Mouse (Mus musculus): ENCODE results near the gene Crat. TPM values are rescaled to one million over a fixed set of nuclear protein-coding genes. Genes with fewer than 3 reads are reported as not detected.

The Crat gene
- polyA plus RNA-seq, 1 experiment from 2014 or later = 24.3 TPM

DNA sequence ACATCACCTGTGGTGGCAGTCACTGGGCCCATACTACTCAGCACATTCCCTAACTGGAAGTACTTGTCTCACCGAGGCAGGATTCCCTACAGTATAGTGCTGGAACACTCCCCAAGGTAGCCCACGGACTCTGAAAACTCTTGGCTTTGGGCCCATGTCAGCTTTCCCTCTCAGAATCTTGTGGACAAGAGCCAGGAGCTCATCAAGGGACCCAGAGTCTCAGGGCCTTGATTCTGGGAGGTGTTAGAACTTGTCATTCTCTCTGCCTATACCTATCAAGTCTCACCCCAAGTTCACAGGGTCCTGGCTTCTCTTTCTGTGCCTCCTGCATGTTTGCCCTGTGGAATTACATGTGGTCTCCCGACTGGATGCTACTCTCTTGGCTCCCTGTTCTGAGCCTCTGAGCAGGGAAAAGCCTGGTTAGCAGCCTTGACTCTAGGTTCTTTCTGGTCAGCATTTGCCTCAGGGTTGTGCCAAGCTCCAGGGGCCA, 24.6 kb upstream of the Crat start:
- Histone ChIP-seq H3K27ac (replicated peaks) (peak overlapping the region; percentile 82), H3K4me1 (replicated peaks) (peaks cover 57% of the 10 kb centered on the region), H3K36me3 (replicated peaks) (peaks cover 97% of the 10 kb centered on the region), H3K9me3 (replicated peaks) (no peaks in the 10 kb centered on the region), H3K27me3 (no peaks in the 10 kb centered on the region), H3K4me2 (no peak overlapping the region), H3K4me3 (replicated peaks) (no peak overlapping the region), H3K9ac (no peak overlapping the region)
- no peak for ATAC-seq (ENCODE audit: insufficient read depth)
- 63% methylated on average over 3 of the region's 3 CpGs for WGBS (ENCODE audit: insufficient replicate concordance)

DNA sequence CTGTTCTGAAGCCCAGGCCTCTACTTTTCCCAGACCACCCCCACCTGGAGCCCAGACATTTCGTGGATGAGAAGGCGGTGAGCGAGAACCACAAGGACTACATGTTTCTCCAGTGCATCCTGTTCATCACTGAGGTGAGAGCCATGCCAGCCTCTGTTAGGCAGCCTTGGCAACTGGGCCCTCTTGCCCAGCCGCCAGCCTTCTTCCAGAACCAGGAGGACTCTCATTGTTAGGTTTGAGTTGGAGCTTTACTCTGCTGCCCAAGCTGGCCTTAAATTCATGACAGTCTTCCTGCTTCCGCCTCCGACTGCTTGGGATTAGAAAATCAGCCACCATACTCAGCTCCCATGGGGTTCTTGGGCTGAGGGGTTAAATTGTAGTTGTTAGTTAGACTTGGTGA, 24.0 kb upstream of the Crat start:
- H3K36me3 ChIP-seq (replicated peaks) = peaks cover 97% of the 10 kb centered on the region
- peaks cover 58% of the 10 kb centered on the region for H3K4me1 ChIP-seq (replicated peaks)
- no peak overlapping the region for H3K4me3 ChIP-seq (replicated peaks)
- no peak overlapping the region for H3K4me2 ChIP-seq
- 87% methylated on average over 6 of the region's 6 CpGs for WGBS (ENCODE audit: insufficient replicate concordance)
- no peaks in the 10 kb centered on the region for H3K27me3 ChIP-seq
- H3K9me3 ChIP-seq (replicated peaks) = no peaks in the 10 kb centered on the region
- no peak for ATAC-seq (ENCODE audit: insufficient read depth)
- peak overlapping the region; percentile 82; the same call in 1 of the 2 replicates for H3K27ac ChIP-seq (replicated peaks)
- no peak overlapping the region for H3K9ac ChIP-seq

DNA sequence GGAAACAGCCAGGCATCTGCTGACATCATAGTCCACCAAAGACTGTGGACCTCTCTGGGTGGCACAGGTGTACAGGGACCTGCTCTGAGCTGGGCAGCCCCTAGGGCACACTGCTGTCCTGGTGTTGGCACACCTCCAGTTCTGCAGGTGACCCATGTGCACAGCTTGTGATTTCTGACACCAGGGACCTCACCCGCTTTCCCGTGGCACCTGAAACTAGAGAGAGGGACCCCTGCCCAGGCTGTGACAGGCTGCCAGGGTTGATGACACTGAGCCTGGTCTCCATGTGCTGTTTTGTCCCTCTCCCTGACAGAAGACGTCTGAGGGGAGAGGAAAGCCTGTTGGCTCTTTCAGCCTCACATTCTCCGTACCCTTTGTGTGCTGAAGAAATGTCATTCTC, 22.2 kb upstream of the Crat start:
- H3K9me3 ChIP-seq (replicated peaks) = no peaks in the 10 kb centered on the region
- H3K27ac ChIP-seq (replicated peaks) = no peak overlapping the region
- no peak overlapping the region for H3K4me3 ChIP-seq (replicated peaks)
- 91% methylated on average over 4 of the region's 4 CpGs for WGBS (ENCODE audit: insufficient replicate concordance)
- no peak for ATAC-seq (ENCODE audit: insufficient read depth)
- H3K27me3 ChIP-seq = no peaks in the 10 kb centered on the region
- H3K36me3 ChIP-seq (replicated peaks) = peaks cover 97% of the 10 kb centered on the region
- H3K4me1 ChIP-seq (replicated peaks) = peaks cover 57% of the 10 kb centered on the region
- no peak overlapping the region for H3K4me2 ChIP-seq
- H3K9ac ChIP-seq = no peak overlapping the region

DNA sequence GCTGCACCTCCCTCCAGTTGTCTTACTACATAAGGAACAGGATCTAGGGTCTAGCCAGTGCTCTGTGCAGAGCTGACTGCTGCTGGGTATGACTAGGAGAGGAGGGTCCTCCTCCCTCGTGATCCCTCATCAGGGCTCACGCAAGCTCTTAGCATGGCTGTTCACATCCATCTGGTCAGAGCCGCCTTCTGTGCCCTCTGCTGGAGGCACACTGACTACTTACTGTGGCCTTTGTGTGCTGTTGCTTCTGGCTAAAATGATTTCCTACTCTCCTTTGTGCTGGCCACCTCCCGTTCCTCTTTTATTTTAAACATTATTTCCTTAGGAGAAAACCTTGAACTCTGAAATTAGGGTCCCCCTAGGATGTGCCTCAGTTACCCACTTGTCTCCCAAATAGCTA, 21.2 kb upstream of the Crat start:
- no peak overlapping the region for H3K4me3 ChIP-seq (replicated peaks)
- WGBS (ENCODE audit: insufficient replicate concordance) = 89% methylated on average over 4 of the region's 4 CpGs
- H3K9me3 ChIP-seq (replicated peaks) = no peaks in the 10 kb centered on the region
- no peak for ATAC-seq (ENCODE audit: insufficient read depth)
- no peak overlapping the region for H3K27ac ChIP-seq (replicated peaks)
- H3K4me1 ChIP-seq (replicated peaks) = peaks cover 48% of the 10 kb centered on the region
- no peak overlapping the region for H3K4me2 ChIP-seq
- H3K9ac ChIP-seq = no peak overlapping the region
- no peaks in the 10 kb centered on the region for H3K27me3 ChIP-seq
- H3K36me3 ChIP-seq (replicated peaks) = peaks cover 97% of the 10 kb centered on the region

DNA sequence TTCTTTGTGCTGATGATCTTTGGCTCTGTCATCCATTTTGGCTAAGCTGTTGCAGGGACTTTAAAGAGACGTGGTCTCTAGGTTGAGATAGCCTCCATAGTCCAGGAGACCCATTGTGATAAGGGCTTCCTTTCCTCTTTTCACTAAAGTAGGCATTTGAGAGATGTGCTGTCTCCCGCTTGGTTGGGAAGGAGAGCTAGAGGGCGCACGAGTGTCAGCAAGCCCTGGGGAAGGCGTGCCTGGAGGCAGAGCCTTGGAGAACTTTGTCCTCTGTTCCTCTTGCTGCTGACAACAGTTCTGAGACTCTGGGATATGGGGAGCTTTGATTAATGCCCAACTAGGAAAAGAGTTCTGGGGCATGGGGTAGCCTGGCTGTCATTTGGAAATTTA, 20.5 kb upstream of the Crat start:
- Histone ChIP-seq H3K27ac (replicated peaks) (no peak overlapping the region), H3K36me3 (replicated peaks) (peaks cover 97% of the 10 kb centered on the region), H3K9ac (no peak overlapping the region), H3K9me3 (replicated peaks) (no peaks in the 10 kb centered on the region), H3K4me2 (peak overlapping the region; percentile 38; the same call in 1 of the 2 replicates), H3K4me1 (replicated peaks) (peaks cover 42% of the 10 kb centered on the region), H3K4me3 (replicated peaks) (no peak overlapping the region), H3K27me3 (no peaks in the 10 kb centered on the region)
- no peak for ATAC-seq (ENCODE audit: insufficient read depth)
- 69% methylated on average over 5 of the region's 5 CpGs for WGBS (ENCODE audit: insufficient replicate concordance)

DNA sequence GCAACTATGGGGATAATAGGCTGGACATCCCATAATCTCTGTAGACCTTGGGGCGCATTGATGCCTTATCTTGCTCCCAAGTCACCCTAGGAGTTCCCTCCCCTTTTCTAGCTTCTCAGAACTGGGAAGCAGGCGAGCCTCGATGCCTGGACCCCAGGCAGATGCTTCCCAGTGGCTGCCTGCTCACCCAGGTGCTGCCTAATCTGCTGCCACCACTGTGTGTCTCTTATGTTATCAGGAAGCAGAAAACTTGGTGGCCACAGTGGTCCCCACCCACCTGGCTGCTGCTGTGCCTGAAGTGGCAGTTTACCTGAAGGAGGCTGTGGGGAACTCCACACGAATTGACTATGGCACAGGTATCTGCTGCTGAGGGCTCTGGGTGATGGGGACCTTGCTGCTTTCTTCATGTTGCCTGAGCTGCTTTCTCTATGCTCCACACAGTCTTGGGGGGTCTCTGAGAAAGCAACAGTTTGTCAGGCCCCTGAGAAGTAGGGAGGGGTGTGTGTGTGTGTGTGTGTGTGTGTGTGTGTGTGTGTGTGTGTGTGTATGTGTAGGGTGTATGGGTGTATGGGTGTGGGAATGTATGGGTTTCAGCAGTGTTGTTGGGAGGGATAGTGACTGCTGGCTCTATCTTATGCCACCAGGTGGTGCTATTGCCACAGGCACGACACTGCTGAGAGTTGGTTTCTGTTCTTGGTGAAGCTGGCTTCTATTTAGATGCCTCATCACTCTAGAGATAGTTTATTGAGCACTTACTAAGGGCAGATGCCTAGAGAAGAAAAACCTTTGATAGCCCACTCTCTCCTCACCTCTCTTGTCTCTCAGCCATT, 19.9 kb upstream of the Crat start:
- 16% methylated on average over 5 of the region's 5 CpGs for WGBS (ENCODE audit: insufficient replicate concordance)
- H3K9ac ChIP-seq = no peak overlapping the region; the same call in 1 of the 2 replicates
- peak; percentile 62 for ATAC-seq (ENCODE audit: insufficient read depth)
- H3K9me3 ChIP-seq (replicated peaks) = no peaks in the 10 kb centered on the region
- H3K36me3 ChIP-seq (replicated peaks) = peaks cover 98% of the 10 kb centered on the region
- peak overlapping the region; percentile 71 for H3K27ac ChIP-seq (replicated peaks)
- H3K4me1 ChIP-seq (replicated peaks) = peaks cover 36% of the 10 kb centered on the region
- H3K4me3 ChIP-seq (replicated peaks) = no peak overlapping the region
- H3K27me3 ChIP-seq = no peaks in the 10 kb centered on the region
- H3K4me2 ChIP-seq = peak overlapping the region; percentile 38

DNA sequence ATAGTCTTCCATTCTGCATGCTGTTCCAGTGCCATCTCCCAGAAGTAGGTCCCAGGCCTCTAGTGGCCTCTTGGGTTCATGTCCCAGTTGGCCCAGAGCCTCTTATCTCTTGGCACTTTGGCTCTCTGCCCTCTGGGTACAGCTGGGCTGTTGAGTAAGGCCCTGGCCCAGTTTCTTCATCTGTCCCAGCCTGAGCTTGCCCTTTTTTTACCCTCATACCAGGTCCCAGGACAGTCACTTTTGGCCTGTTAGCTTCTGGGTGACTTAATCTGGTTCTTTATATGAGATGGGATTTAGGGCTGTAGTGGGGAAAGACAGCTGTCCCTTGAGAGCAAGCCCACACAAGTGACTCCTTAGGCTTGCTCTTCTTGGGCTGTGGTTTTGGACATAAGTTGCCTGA, 13.5 kb upstream of the Crat start:
- no peak overlapping the region for H3K9ac ChIP-seq
- no peaks in the 10 kb centered on the region for H3K9me3 ChIP-seq (replicated peaks)
- peaks cover 85% of the 10 kb centered on the region for H3K36me3 ChIP-seq (replicated peaks)
- no peak overlapping the region for H3K4me2 ChIP-seq
- H3K27ac ChIP-seq (replicated peaks) = no peak overlapping the region
- ATAC-seq (ENCODE audit: insufficient read depth) = no peak
- H3K4me3 ChIP-seq (replicated peaks) = no peak overlapping the region
- no peaks in the 10 kb centered on the region for H3K27me3 ChIP-seq
- peaks cover 5% of the 10 kb centered on the region for H3K4me1 ChIP-seq (replicated peaks)

DNA sequence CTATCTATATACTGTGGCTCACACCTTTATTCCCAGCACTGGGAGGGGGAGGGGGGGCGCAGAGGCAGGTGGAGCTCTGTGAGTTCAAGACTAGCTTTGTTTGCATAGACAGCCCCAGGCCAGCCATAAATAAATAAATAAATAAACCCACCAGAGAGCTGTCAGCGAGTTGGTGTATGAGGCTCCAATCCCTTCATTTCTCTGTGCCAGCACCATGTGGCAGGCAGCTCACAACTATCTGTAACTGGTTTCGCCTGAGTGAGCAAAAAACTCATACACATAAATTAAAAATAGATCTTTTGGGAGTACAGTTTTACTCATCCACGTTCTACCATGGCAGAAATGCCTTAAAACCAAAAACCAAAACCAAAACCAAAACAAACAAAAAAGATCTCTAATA, 5.8 kb upstream of the Crat start:
- ATAC-seq (ENCODE audit: insufficient read depth) = no peak
- H3K9me3 ChIP-seq (replicated peaks) = no peaks in the 10 kb centered on the region
- H3K27me3 ChIP-seq = no peaks in the 10 kb centered on the region
- no peak overlapping the region for H3K4me2 ChIP-seq
- peaks cover 36% of the 10 kb centered on the region for H3K36me3 ChIP-seq (replicated peaks)
- 69% methylated on average over 4 of the region's 4 CpGs for WGBS (ENCODE audit: insufficient replicate concordance)
- no peak overlapping the region for H3K27ac ChIP-seq (replicated peaks)
- no peak overlapping the region for H3K4me3 ChIP-seq (replicated peaks)
- H3K4me1 ChIP-seq (replicated peaks) = peaks cover 50% of the 10 kb centered on the region
- no peak overlapping the region for H3K9ac ChIP-seq

DNA sequence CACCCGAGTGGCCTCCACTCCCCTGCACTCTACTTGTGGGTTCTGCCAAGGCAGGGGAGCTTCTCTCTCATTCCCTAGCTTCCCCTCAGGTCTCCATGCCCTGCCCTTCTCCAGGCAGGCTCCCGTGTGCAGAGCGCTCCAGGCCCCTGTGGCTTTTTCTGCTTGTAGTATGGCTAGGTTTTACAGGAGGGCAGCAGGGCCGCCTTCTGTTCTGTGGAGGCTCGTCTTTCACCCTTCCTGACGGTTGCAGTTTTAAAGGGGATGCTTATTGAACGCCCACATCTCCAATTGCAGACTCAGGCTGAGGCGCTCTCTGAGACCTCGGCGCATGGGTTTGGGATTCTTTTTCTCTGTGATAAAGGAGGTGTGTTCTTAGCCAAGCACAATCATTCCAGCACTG, 3.5 kb upstream of the Crat start:
- Histone ChIP-seq H3K27me3 (no peaks in the 10 kb centered on the region), H3K4me2 (peak overlapping the region; percentile 89), H3K36me3 (replicated peaks) (peaks cover 28% of the 10 kb centered on the region), H3K4me1 (replicated peaks) (peaks cover 61% of the 10 kb centered on the region), H3K27ac (replicated peaks) (peak overlapping the region; percentile 96), H3K9me3 (replicated peaks) (no peaks in the 10 kb centered on the region), H3K9ac (peak overlapping the region; percentile 100), H3K4me3 (replicated peaks) (peak overlapping the region; percentile 100)
- no peak for ATAC-seq (ENCODE audit: insufficient read depth)
- 23% methylated on average over 10 of the region's 10 CpGs for WGBS (ENCODE audit: insufficient replicate concordance)

DNA sequence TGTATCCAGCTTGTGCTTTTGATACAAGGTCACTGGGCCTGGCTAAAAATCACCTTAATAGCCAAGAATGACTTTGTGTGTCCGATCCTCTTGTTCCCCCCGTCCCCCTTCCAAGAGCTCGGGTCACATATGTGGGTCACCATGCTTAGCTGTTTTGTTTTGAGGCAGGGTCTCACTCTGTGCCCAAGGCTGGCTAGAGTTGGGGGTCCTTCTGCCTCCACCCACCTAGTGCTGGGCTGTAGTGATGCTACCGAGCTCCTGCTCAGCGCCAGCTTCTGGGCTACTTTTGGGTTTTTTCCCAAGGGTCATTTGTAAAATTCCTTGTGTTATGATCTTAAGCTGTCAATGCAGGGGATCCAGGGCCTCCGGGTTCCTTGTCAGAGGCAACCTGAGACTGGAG, 2.6 kb upstream of the Crat start:
- Histone ChIP-seq H3K27ac (replicated peaks) (peak overlapping the region; percentile 96), H3K36me3 (replicated peaks) (peaks cover 24% of the 10 kb centered on the region), H3K27me3 (no peaks in the 10 kb centered on the region), H3K9ac (peak overlapping the region; percentile 100), H3K4me3 (replicated peaks) (peak overlapping the region; percentile 100), H3K4me2 (peak overlapping the region; percentile 89), H3K4me1 (replicated peaks) (peaks cover 65% of the 10 kb centered on the region), H3K9me3 (replicated peaks) (no peaks in the 10 kb centered on the region)
- ATAC-seq (ENCODE audit: insufficient read depth) = no peak
- WGBS (ENCODE audit: insufficient replicate concordance) = 65% methylated on average over 6 of the region's 6 CpGs

DNA sequence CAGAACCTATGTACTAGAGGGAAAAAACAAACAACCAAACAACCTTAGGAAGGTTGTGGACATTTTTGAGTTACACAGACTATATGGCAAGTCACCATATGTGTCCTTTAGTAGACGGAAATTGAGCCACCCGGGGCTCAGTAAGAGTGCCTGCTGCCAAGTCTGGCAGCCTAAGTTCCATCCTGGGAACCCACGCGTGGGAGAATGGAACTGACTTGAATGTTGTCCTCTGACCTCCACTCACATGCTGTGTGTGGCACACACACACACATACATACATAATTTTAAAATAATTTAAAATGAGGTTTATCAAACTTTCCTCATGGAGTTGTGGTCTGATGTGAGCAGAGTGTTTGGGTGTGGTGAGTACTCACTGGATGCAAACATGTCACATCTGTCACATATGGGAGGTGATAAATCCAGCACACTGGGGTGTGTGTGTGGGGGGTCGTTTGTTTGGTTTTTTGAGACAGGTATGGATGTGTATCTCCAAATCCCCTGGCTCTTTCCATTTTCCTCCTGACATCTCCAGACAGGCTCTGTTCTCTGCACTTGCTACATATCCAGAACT, 2.1 kb upstream of the Crat start:
- peak overlapping the region; percentile 89 for H3K4me2 ChIP-seq
- H3K9me3 ChIP-seq (replicated peaks) = no peaks in the 10 kb centered on the region
- H3K27me3 ChIP-seq = no peaks in the 10 kb centered on the region
- peaks cover 67% of the 10 kb centered on the region for H3K4me1 ChIP-seq (replicated peaks)
- WGBS (ENCODE audit: insufficient replicate concordance) = 26% methylated on average over 5 of the region's 5 CpGs
- peak overlapping the region; percentile 96 for H3K27ac ChIP-seq (replicated peaks)
- H3K36me3 ChIP-seq (replicated peaks) = peaks cover 23% of the 10 kb centered on the region
- peak overlapping the region; percentile 100 for H3K9ac ChIP-seq
- ATAC-seq (ENCODE audit: insufficient read depth) = peak; percentile 61
- H3K4me3 ChIP-seq (replicated peaks) = peak overlapping the region; percentile 100
